Mouse (Mus musculus) kidney, embryonic 14.5 days (tissue): Measurements from ENCODE around the gene Mapre3. TPM values are rescaled to one million over a fixed set of nuclear protein-coding genes. Genes with fewer than 3 reads are reported as not detected.

Experiments used
- ATAC-seq: fragments of 200-750 bp; cut with Nextera tagmentation; 2 replicates; pipeline ENCODE4 v1.8.0; 2017; ENCODE audit warnings: moderate number of reproducible peaks, mild to moderate bottlenecking, moderate TSS enrichment, moderate library complexity; ENCODE audit not compliant: low FRiP score, low TSS enrichment
- H3K27ac ChIP-seq: fragments of 300-500 bp; sonication (generic); 2 replicates; pipeline ENCODE4 v1.5.1; 2014; ENCODE audit warnings: low read depth, mild to moderate bottlenecking, low read length, moderate library complexity, mixed read lengths
- H3K27me3 ChIP-seq: fragments of 300-500 bp; sonication (generic); 2 replicates; pipeline ENCODE4 v1.6.1; 2014; ENCODE audit warnings: mild to moderate bottlenecking, low read length; ENCODE audit not compliant: control insufficient read depth, insufficient read depth
- H3K36me3 ChIP-seq: fragments of 300-500 bp; sonication (generic); 2 replicates; pipeline ENCODE4 v1.6.1; 2014; ENCODE audit warnings: low read length, mixed read lengths; ENCODE audit not compliant: control insufficient read depth, insufficient read depth
- H3K4me1 ChIP-seq: fragments of 300-500 bp; sonication (generic); 2 replicates; pipeline ENCODE4 v1.6.1; 2014; ENCODE audit warnings: low read length, mixed read lengths; ENCODE audit not compliant: control insufficient read depth, insufficient read depth
- H3K4me2 ChIP-seq: fragments of 300-500 bp; sonication (generic); replicated peaks from 2 replicates; pipeline ENCODE4 v1.6.1; 2014; ENCODE audit warnings: low read depth, mild to moderate bottlenecking, low read length
- H3K4me3 ChIP-seq: fragments of 300-500 bp; sonication (generic); 2 replicates; pipeline ENCODE4 v1.5.1; 2014; ENCODE audit warnings: mild to moderate bottlenecking, low read length
- H3K9ac ChIP-seq: fragments of 300-500 bp; sonication (generic); 2 replicates; pipeline ENCODE4 v1.6.1; 2014; ENCODE audit warnings: low read depth, mild to moderate bottlenecking, low read length, moderate library complexity
- H3K9me3 ChIP-seq: fragments of 300-500 bp; sonication (generic); 2 replicates; pipeline ENCODE4 v1.6.1; 2016; ENCODE audit warnings: low read length; ENCODE audit not compliant: control insufficient read depth
- WGBS: fragments of 180-500 bp; shearing (Covaris S2); extraction: QIAGEN DNeasy Blood & Tissue Kit; methylation state at CpG from one replicate; pipeline ENCODE4 v1.1.7; 2014; 5-methylcytosine and 5-hydroxymethylcytosine counted together
- polyA plus RNA-seq: library from polyadenylated mRNA; unstranded; fragments of >200 nt; fragmentation: Nextera tagmentation; extraction: Ambion mirVana; gene quantifications from 2 replicates; pipeline ENCODE4 v1.2.1, GENCODE M21; 2014

Mapre3 gene
- 13.6 and 19.3 TPM in 2 replicates for polyA plus RNA-seq

GRCm38 (mm10) chr5:30814424-30815119, at the start of gene Mapre3:
Gene Mapre3, plus strand, starts transcription at chr5:30814641.
- Histone ChIP-seq H3K27me3 (0 out of 2 replicates have a peak, but pooled peaks cover 4% of the 10 kb centered on the region), H3K36me3 (no peaks in the 10 kb centered on the region), H3K9me3 (no peaks in the 10 kb centered on the region), H3K4me3 (peak within 1 kb of the TSS; percentile 71), H3K27ac (0 out of 2 replicates have a peak within 1 kb of the TSS, but pooled peaks have one; percentile 4), H3K9ac (peak within 1 kb of the TSS; percentile 79), H3K4me1 (peaks cover 10% of the 10 kb centered on the region), H3K4me2 (peak within 1 kb of the TSS; percentile 78)
- ATAC-seq: peak; percentile 95
- under 1% methylated on average over 46 of the region's 59 CpGs for WGBS

DNA sequence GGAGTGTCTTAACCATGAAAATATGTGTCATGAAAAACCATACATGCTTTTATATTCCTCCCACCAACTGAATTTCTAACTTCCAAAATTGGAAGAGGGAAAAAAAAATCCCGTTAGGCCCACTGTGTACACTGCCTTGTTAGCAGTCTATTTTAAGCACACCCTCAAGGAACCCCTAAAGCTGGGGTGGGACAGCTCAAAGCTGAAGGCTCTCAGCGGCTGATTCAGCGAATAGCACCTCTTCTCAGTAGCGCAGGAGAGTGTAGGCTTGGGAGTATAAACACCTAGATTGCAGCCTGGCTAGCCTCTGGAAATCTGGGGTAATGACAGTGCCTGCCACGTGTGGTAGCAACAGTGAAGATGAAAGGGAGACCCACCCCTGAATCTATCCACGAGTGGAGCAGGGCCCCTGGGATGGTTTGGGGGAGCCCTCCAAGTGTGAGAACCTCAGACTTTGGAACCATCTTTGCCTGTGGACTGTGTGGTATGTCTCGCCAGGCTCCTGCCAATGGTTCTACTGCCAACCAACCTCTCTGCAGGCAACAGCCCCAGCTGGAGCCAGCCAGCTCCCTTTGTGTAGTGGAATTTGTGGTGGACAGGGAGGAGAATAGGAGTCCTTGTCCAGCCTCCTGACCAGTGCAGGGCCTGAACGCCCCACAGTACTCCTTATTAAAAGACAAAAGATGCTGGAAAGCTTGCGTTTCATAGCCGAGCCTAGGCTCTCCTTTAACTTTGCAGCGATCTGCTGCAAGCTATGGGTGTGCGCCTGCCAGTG, 48.7 kb upstream of the Mapre3 start:
- no peak overlapping the region for H3K4me2 ChIP-seq
- no peaks in the 10 kb centered on the region for H3K27me3 ChIP-seq
- H3K9ac ChIP-seq: no peak overlapping the region
- H3K36me3 ChIP-seq: no peaks in the 10 kb centered on the region
- no peak overlapping the region for H3K27ac ChIP-seq
- H3K4me3 ChIP-seq: no peak overlapping the region
- no peak for ATAC-seq
- WGBS: 80% methylated on average over 12 of the region's 12 CpGs
- H3K4me1 ChIP-seq: 0 out of 2 replicates have a peak, but pooled peaks cover 8% of the 10 kb centered on the region
- H3K9me3 ChIP-seq: no peaks in the 10 kb centered on the region

DNA sequence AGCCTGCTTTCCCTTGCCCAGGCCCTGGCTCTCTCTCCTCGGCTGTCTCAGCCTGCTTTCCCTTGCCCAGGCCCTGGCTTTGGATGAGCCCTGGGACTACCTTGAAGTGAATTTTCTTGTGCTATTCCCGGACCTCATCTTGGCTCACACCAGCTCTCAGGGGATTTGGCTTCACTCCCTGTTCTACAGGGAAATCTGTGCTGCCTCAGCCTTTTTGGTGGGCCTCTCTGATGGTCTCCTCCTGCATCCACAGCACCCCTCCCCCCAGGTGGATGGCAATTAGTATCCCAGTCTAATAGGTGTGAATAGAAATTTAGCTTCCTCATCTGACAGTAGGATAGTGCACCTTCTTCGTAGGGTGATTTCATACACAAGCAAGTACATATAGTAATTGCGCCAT, 46.4 kb upstream of the Mapre3 start:
- Histone ChIP-seq H3K4me2 (no peak overlapping the region), H3K4me3 (no peak overlapping the region), H3K27me3 (no peaks in the 10 kb centered on the region), H3K36me3 (no peaks in the 10 kb centered on the region), H3K9ac (no peak overlapping the region), H3K9me3 (no peaks in the 10 kb centered on the region), H3K4me1 (peaks cover 16% of the 10 kb centered on the region), H3K27ac (no peak overlapping the region)
- ATAC-seq: peak; percentile 36; the same call in 1 of the 2 replicates
- 76% methylated on average over 4 of the region's 4 CpGs for WGBS

- Histone ChIP-seq H3K9ac (no peak overlapping the region), H3K4me2 (no peak overlapping the region), H3K4me1 (peaks cover 16% of the 10 kb centered on the region), H3K27me3 (no peaks in the 10 kb centered on the region), H3K27ac (no peak overlapping the region), H3K9me3 (no peaks in the 10 kb centered on the region), H3K4me3 (no peak overlapping the region), H3K36me3 (no peaks in the 10 kb centered on the region)
- peak; percentile 61; the same call in 1 of the 2 replicates for ATAC-seq
- WGBS: 19% methylated on average over 9 of the region's 9 CpGs
Observed at GRCm38 (mm10) chr5:30768598-30768997, 45.8 kb upstream of the Mapre3 start.

GRCm38 (mm10) chr5:30769075-30769474, 45.4 kb upstream of the Mapre3 start:
- no peaks in the 10 kb centered on the region for H3K36me3 ChIP-seq
- no peak overlapping the region for H3K4me3 ChIP-seq
- WGBS: 75% methylated on average over 9 of the region's 9 CpGs
- no peak for ATAC-seq
- no peak overlapping the region for H3K4me2 ChIP-seq
- no peak overlapping the region for H3K27ac ChIP-seq
- H3K9me3 ChIP-seq: no peaks in the 10 kb centered on the region
- H3K9ac ChIP-seq: no peak overlapping the region
- H3K4me1 ChIP-seq: peaks cover 16% of the 10 kb centered on the region
- H3K27me3 ChIP-seq: no peaks in the 10 kb centered on the region

DNA sequence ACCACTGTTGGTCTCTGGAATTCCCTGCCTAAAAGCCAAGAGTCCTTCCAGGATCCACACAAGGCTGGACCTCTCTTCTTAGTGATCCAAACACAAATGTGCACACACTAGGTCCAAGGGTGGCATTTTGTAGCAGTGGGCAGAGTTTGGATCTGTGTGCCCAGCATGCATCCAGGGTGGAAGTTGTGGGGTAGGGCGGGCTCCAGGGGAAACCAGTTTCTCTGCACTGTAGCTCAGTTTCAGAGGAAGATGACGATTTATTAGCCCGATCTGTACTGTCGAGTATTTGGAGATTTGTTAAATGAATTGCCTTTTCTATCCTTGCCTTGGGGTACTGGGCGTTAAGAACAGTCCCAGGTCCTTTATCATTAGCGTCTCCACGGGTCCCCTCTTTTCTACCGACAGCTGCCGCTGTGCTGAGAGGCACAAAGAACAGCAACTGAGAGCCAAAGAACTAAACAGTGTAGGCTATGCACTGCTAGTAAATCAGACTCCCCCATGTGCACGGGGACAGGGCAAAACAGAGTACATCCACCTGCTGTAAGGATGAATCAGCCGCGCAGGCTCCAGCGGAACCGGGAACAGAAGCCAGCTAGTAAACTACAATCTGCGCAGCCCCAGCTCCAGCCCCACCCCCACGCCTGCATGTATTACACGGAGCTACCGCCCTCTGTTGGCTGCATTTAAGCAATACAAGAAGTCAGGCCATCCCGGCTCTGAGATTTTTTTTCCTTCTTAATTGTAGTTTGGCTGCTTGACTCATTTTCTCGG, 39.7 kb upstream of the Mapre3 start:
- Histone ChIP-seq H3K9me3 (no peaks in the 10 kb centered on the region), H3K27me3 (no peaks in the 10 kb centered on the region), H3K36me3 (no peaks in the 10 kb centered on the region), H3K27ac (no peak overlapping the region), H3K4me2 (peak overlapping the region; percentile 41), H3K9ac (peak overlapping the region; percentile 23; the same call in 1 of the 2 replicates), H3K4me1 (peaks cover 8% of the 10 kb centered on the region), H3K4me3 (peak overlapping the region; percentile 27)
- WGBS: 9% methylated on average over 20 of the region's 20 CpGs
- ATAC-seq: peak; percentile 87

- Histone ChIP-seq H3K27me3 (no peaks in the 10 kb centered on the region), H3K4me2 (no peak overlapping the region), H3K9me3 (no peaks in the 10 kb centered on the region), H3K4me3 (no peak overlapping the region), H3K36me3 (no peaks in the 10 kb centered on the region), H3K4me1 (0 out of 2 replicates have a peak, but pooled peaks cover 2% of the 10 kb centered on the region), H3K9ac (no peak overlapping the region), H3K27ac (no peak overlapping the region)
- 83% methylated on average over 9 of the region's 9 CpGs for WGBS
- no peak for ATAC-seq
Observed at GRCm38 (mm10) chr5:30780699-30781098, 33.7 kb upstream of the Mapre3 start.

DNA sequence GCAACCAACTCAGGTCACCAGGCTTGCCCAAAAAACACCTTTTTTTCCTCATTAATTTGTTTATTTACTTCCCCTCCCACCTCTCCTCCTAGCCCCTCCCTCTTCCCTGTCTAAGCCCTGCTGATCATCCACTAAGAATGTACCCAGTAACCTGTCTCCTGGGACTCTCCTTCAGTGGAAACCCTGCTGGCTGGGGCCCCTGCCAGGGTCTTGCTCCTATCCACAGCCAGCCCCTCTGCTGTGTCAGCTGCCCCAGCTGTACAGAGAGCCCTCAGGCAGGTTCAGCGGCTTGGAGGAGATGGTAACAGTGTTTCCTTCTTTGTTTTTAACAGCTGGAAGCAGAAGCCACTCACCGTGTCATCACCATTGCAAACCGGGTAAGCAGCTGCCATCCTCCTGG, 33.3 kb upstream of the Mapre3 start:
- Histone ChIP-seq H3K9ac (no peak overlapping the region), H3K36me3 (no peaks in the 10 kb centered on the region), H3K4me2 (no peak overlapping the region), H3K4me3 (no peak overlapping the region), H3K9me3 (no peaks in the 10 kb centered on the region), H3K27me3 (no peaks in the 10 kb centered on the region), H3K4me1 (0 out of 2 replicates have a peak, but pooled peaks cover 2% of the 10 kb centered on the region), H3K27ac (no peak overlapping the region)
- ATAC-seq: no peak
- WGBS: 86% methylated on average over 3 of the region's 3 CpGs
